ENCODE assay signal across 10 mouse cellular contexts in the genomic region with DNA sequence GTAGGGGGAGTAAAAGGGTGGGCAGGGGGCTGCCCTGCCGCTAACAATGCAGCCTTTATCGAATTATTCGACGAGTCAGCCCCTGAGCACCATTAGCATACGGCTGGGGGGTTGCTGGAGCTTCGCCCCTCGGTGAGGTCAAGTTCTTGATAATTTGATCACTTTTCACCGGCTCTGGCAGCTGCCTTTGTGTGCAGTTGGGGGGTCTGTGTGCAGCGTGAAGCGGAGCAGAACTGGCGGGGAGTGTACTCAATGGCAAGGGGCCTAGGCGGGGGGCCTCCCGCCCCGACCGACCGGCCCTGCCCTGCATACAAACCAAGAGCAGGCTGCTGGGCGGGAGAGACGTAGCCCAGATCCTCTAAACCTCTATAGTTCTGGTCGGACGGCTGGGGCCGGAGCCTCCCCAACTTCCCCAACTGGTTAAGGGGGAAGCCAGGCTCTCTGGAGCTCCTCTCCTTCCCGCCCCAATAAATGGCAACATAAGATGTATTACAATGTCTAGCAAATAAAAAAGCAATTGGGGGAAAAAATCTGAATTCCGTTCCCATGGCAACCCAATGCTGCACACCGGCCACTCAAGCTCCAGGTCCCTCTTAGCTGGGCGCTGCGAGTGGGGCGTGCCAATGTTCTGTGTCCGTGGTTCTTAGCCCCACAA. TPM values are rescaled to one million over a fixed set of nuclear protein-coding genes. Genes with fewer than 3 reads are reported as not detected.
DNase-seq lines count a peak whose midpoint lies in the region; ATAC-seq and TF ChIP-seq lines count a peak whose summit lies in the region.
"Had no signal": no experiment of that assay in that cellular context is flagged by ENCODE, and none has a peak within 500 bp of the region (broad histone marks: within the 10 kb centered on the region; RNA-seq: fewer than 3 reads in every experiment).

No protein-coding gene starts in this region.

- no peak overlapping the region for H3K9ac ChIP-seq in heart, embryonic 13.5 days
- no peak overlapping the region for H3K9ac ChIP-seq in heart, embryonic 11.5 days (ENCODE audit: low read depth, low read length)
- peak overlapping the region; percentile 100 for H3K9ac ChIP-seq in forebrain, postnatal 0 days
- peak overlapping the region; percentile 73 for H3K9ac ChIP-seq in midbrain, embryonic 15.5 days
- H3K9ac ChIP-seq: lung, embryonic 15.5 days had no signal

- no peak overlapping the region for H3K4me2 ChIP-seq in heart, embryonic 13.5 days
- H3K4me2 ChIP-seq in heart, embryonic 11.5 days = no peak overlapping the region
- H3K4me2 ChIP-seq in forebrain, postnatal 0 days (ENCODE audit: low read depth) = peak overlapping the region; percentile 95
- peak overlapping the region; percentile 73 for H3K4me2 ChIP-seq in midbrain, embryonic 15.5 days

- WGBS in heart, embryonic 13.5 days = 2% methylated on average over 28 of the region's 28 CpGs
- 2% methylated on average over 28 of the region's 28 CpGs for WGBS in heart, embryonic 11.5 days (ENCODE audit: insufficient replicate concordance)
- WGBS in forebrain, postnatal 0 days = under 1% methylated on average over 28 of the region's 28 CpGs
- WGBS in midbrain, embryonic 15.5 days = under 1% methylated on average over 28 of the region's 28 CpGs

- peaks cover 100% of the 10 kb centered on the region for H3K27me3 ChIP-seq in heart, embryonic 13.5 days (replicated peaks)
- H3K27me3 ChIP-seq in heart, embryonic 11.5 days (ENCODE audit: control insufficient read depth, insufficient read depth, low read length) = peaks cover 99% of the 10 kb centered on the region
- no peaks in the 10 kb centered on the region for H3K27me3 ChIP-seq in forebrain, postnatal 0 days (ENCODE audit: insufficient read depth, low read length)
- H3K27me3 ChIP-seq in midbrain, embryonic 15.5 days (replicated peaks) = peaks cover 16% of the 10 kb centered on the region; the same call in 1 of the 2 replicates

- no peak for TF ChIP-seq CTCF in forebrain, postnatal 0 days (IDR thresholded peaks at IDR 0.05; ENCODE audit: low read depth)

- peak; percentile 52 to 54 for DNase-seq in cerebellum, postnatal 25 days
- DNase-seq in forebrain, postnatal 0 days = peak; percentile 78
- DNase-seq in urinary bladder, adult 18-20 months (ENCODE audit: low spot score in 2 of 2) = no peak
- no peak for DNase-seq in adrenal gland, postnatal 14 days
- DNase-seq in kidney, postnatal 10 days = no peak

- H3K4me3 ChIP-seq in heart, embryonic 13.5 days = peak overlapping the region; percentile 16; the same call in 1 of the 2 replicates
- no peak overlapping the region for H3K4me3 ChIP-seq in heart, embryonic 11.5 days (ENCODE audit: low read depth, low read length)
- H3K4me3 ChIP-seq in forebrain, postnatal 0 days (ENCODE audit: low read depth, low read length) = peak overlapping the region; percentile 92
- peak overlapping the region; percentile 79 for H3K4me3 ChIP-seq in midbrain, embryonic 15.5 days

- ATAC-seq in heart, embryonic 13.5 days (ENCODE audit: extremely low read depth, insufficient number of reproducible peaks, low FRiP score, low TSS enrichment) = no peak
- ATAC-seq in heart, embryonic 11.5 days (replicated peaks; ENCODE audit: insufficient number of reproducible peaks, low FRiP score, low TSS enrichment) = no peak; the same call in 1 of the 2 replicates
- ATAC-seq in forebrain, postnatal 0 days = peak; percentile 28
- ATAC-seq in midbrain, embryonic 15.5 days (replicated peaks) = peak; percentile 53

- H3K27ac ChIP-seq in heart, embryonic 13.5 days (replicated peaks) = no peak overlapping the region
- H3K27ac ChIP-seq in heart, embryonic 11.5 days (ENCODE audit: low read depth, low read length) = no peak overlapping the region
- peak overlapping the region; percentile 98 for H3K27ac ChIP-seq in forebrain, postnatal 0 days (ENCODE audit: low read depth, low read length)
- peak overlapping the region; percentile 89 for H3K27ac ChIP-seq in midbrain, embryonic 15.5 days
- H3K27ac ChIP-seq: kidney, postnatal 0 days; lung, embryonic 15.5 days had no signal

- H3K36me3 ChIP-seq in heart, embryonic 13.5 days = no peaks in the 10 kb centered on the region
- H3K36me3 ChIP-seq in heart, embryonic 11.5 days (ENCODE audit: control insufficient read depth, insufficient read depth, low read length) = no peaks in the 10 kb centered on the region
- peaks cover 28% of the 10 kb centered on the region for H3K36me3 ChIP-seq in forebrain, postnatal 0 days (ENCODE audit: insufficient read depth)
- H3K36me3 ChIP-seq in midbrain, embryonic 15.5 days (replicated peaks) = no peaks in the 10 kb centered on the region
- H3K36me3 ChIP-seq: lung, embryonic 15.5 days had no signal

- peaks cover 20% of the 10 kb centered on the region for H3K4me1 ChIP-seq in heart, embryonic 13.5 days
- H3K4me1 ChIP-seq in heart, embryonic 11.5 days (ENCODE audit: control insufficient read depth, insufficient read depth, low read length) = peaks cover 10% of the 10 kb centered on the region; the same call in 1 of the 2 replicates
- 0 out of 2 replicates have a peak, but pooled peaks cover 6% of the 10 kb centered on the region for H3K4me1 ChIP-seq in forebrain, postnatal 0 days (ENCODE audit: insufficient read depth)
- H3K4me1 ChIP-seq in midbrain, embryonic 15.5 days = peaks cover 79% of the 10 kb centered on the region

- H3K9me3 ChIP-seq in heart, embryonic 13.5 days = no peaks in the 10 kb centered on the region
- H3K9me3 ChIP-seq in heart, embryonic 11.5 days (replicated peaks; ENCODE audit: control insufficient read depth, low read length) = no peaks in the 10 kb centered on the region
- no peaks in the 10 kb centered on the region for H3K9me3 ChIP-seq in forebrain, postnatal 0 days (ENCODE audit: low read length)
- H3K9me3 ChIP-seq in midbrain, embryonic 15.5 days = no peaks in the 10 kb centered on the region
- H3K9me3 ChIP-seq: lung, embryonic 15.5 days had no signal

RNA-seq across cellular contexts. Expression of a gene that starts 39.8 kb away (rescaled TPM):
- 24.4 and 27.1 TPM in 2 replicates for polyA plus RNA-seq in heart, embryonic 13.5 days (2015; fragmentation: Nextera tagmentation; extraction: Ambion mirVana)
- polyA plus RNA-seq in heart, embryonic 11.5 days (2014; fragmentation: Nextera tagmentation; extraction: Ambion mirVana) = 23.9 and 28.1 TPM in 2 replicates
- 51.1 and 52.9 TPM in 2 replicates for total RNA-seq in forebrain, postnatal 0 days (2014; rRNA removed)
- polyA plus RNA-seq in forebrain, postnatal 0 days (2015; fragmentation: Nextera tagmentation; extraction: Ambion mirVana) = 17.4 and 19.4 TPM in 2 replicates
- 22.7 and 27.0 TPM in 2 replicates for polyA plus RNA-seq in midbrain, embryonic 15.5 days (2015; fragmentation: Nextera tagmentation; extraction: Ambion mirVana)
- total RNA-seq in adrenal gland, postnatal 14 days (2021) = 71.1 and 79.2 TPM in 2 replicates

Comparison
In these comparisons a context has a peak if more than half of its experiments do, and no peak if none do; other contexts are left out.
1. ATAC-seq: peak in forebrain, postnatal 0 days (single experiment) and midbrain, embryonic 15.5 days (single experiment); none in heart, embryonic 13.5 days (single experiment) and heart, embryonic 11.5 days (single experiment).
2. H3K27ac ChIP-seq: peak in forebrain, postnatal 0 days (single experiment) and midbrain, embryonic 15.5 days (single experiment); none in heart, embryonic 13.5 days (single experiment) and heart, embryonic 11.5 days (single experiment).
3. H3K4me2 ChIP-seq: peak in forebrain, postnatal 0 days (single experiment) and midbrain, embryonic 15.5 days (single experiment); none in heart, embryonic 13.5 days (single experiment) and heart, embryonic 11.5 days (single experiment).
4. H3K9ac ChIP-seq: peak in forebrain, postnatal 0 days (single experiment) and midbrain, embryonic 15.5 days (single experiment); none in heart, embryonic 13.5 days (single experiment) and heart, embryonic 11.5 days (single experiment).
5. DNase-seq: peak in cerebellum, postnatal 25 days (2 of 2) and forebrain, postnatal 0 days (single experiment); none in urinary bladder, adult 18-20 months (0 of 2), adrenal gland, postnatal 14 days (single experiment) and kidney, postnatal 10 days (single experiment).